Mouse (Mus musculus) limb, embryonic 13.5 days (tissue): ENCODE results near the gene Slc48a1. TPM values are rescaled to one million over a fixed set of nuclear protein-coding genes. Genes with fewer than 3 reads are reported as not detected.
A peak's percentile ranks its signal among the peaks of the same experiment; 100 is the strongest.

Source experiments
- ATAC-seq: fragments of 200-750 bp; cut with Nextera tagmentation; 2 replicates; pipeline ENCODE4 v1.8.0; 2017; ENCODE audit warnings: low read depth, moderate number of reproducible peaks, moderate TSS enrichment; ENCODE audit not compliant: low FRiP score
- H3K27ac ChIP-seq: fragments of 300-500 bp; sonication (generic); 2 replicates; pipeline ENCODE4 v1.5.1; 2015; ENCODE audit warnings: inconsistent platforms, mild to moderate bottlenecking, moderate library complexity
- H3K27me3 ChIP-seq: fragments of 300-500 bp; sonication (generic); 2 replicates; pipeline ENCODE4 v1.6.1; 2015; ENCODE audit warnings: mild to moderate bottlenecking, inconsistent platforms
- H3K36me3 ChIP-seq: fragments of 300-500 bp; sonication (generic); 2 replicates; pipeline ENCODE4 v1.6.1; 2015; ENCODE audit warnings: inconsistent platforms, mild to moderate bottlenecking, moderate library complexity
- H3K4me1 ChIP-seq: fragments of 300-500 bp; sonication (generic); 2 replicates; pipeline ENCODE4 v1.6.1; 2015; ENCODE audit warnings: inconsistent platforms
- H3K4me2 ChIP-seq: fragments of 300-500 bp; sonication (generic); replicated peaks from 2 replicates; pipeline ENCODE4 v1.6.1; 2015; ENCODE audit warnings: inconsistent platforms, mild to moderate bottlenecking, moderate library complexity
- H3K4me3 ChIP-seq: fragments of 300-500 bp; sonication (generic); 2 replicates; pipeline ENCODE4 v1.5.1; 2015; ENCODE audit warnings: moderate library complexity, mild to moderate bottlenecking, inconsistent platforms
- H3K9ac ChIP-seq: fragments of 300-500 bp; sonication (generic); 2 replicates; pipeline ENCODE4 v1.6.1; 2015; ENCODE audit warnings: mild to moderate bottlenecking, inconsistent platforms
- H3K9me3 ChIP-seq: fragments of 300-500 bp; sonication (generic); 2 replicates; pipeline ENCODE4 v1.6.1; 2016; ENCODE audit warnings: inconsistent platforms
- WGBS: fragments of 180-500 bp; shearing (Covaris S2); methylation state at CpG from one replicate; pipeline ENCODE4 v1.1.7; 2015; 5-methylcytosine and 5-hydroxymethylcytosine counted together
- polyA plus RNA-seq: library from polyadenylated mRNA; unstranded; fragments of >200 nt; fragmentation: Nextera tagmentation; extraction: Ambion mirVana; gene quantifications from 2 replicates; pipeline ENCODE4 v1.2.1, GENCODE M21; 2015

Gene Slc48a1
- polyA plus RNA-seq, 1 experiment from 2014 or later = 39.5 TPM

DNA sequence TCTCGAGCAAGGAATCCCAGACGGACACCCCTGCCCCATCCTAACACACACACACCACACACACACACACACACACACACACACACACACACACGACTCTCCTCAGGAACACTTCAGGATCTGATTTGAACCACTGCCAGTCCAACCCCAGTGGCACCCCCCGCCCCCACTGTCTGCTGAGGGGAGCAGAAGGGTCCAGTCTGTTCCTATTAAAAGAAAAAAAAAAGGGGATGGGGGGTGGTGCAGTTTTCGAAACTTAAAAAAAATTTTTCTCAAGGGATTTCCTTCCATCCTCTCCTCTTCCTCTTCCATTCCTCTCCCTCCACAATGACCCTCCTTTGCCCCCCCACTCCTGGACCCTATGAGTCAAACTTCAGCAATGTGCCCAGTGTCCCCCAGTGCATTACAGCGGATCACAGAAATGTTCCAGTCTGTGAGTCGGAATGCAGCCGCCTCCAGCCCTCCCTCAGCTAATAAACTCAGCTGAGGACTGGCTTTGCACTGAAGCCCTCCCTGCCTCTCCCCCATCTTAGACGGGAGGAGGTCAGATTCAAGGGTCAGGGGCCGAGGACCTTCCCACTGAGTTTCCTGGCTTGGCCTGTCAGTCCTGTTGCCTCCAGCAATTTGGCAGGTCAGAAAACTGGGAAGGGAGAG lies 53.8 kb downstream of the Slc48a1 start:
- H3K36me3 ChIP-seq = no peaks in the 10 kb centered on the region
- H3K27ac ChIP-seq = peak overlapping the region; percentile 97
- H3K4me2 ChIP-seq = peak overlapping the region; percentile 80
- H3K9ac ChIP-seq = peak overlapping the region; percentile 98
- 0 out of 2 replicates have a peak, but pooled peaks cover 4% of the 10 kb centered on the region for H3K27me3 ChIP-seq
- H3K4me3 ChIP-seq = peak overlapping the region; percentile 85
- no peak for ATAC-seq
- H3K4me1 ChIP-seq = peaks cover 48% of the 10 kb centered on the region
- 3% methylated on average over 10 of the region's 10 CpGs for WGBS
- H3K9me3 ChIP-seq = no peaks in the 10 kb centered on the region

DNA sequence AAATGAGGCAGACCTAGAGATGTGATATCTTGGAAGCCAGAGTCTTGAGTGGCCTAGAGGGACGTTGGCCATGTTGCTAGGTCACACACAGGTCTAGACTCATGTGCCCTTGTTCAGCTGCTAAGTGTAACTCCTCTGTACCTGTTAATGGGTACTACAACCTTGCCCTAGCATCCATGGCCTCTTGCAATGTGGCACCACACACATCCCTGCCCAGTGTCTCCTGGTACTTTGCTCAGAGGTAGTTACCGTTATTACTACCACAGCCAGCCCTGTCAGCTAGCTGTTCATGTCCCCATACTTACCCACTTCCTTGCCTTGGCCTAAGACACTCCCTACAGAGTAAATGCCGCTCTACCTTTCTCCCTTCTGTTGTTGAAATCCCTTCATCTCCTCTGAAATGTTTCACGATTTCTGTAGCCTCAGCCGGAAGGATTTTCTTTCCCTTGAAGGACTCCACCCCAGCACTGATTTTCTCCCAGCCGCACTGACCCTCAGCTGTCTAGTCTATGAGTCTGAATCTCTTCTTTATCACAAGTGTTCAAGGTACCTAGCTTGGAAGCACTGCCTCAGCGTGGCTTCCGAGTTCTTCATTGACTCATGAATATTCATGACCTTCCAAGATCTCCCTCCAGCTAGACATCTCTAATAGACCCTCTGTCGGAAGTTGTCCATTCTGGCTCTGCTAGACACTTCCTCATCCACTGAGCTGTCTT lies 54.6 kb downstream of the Slc48a1 start:
- ATAC-seq = no peak
- Histone ChIP-seq H3K27ac (peak overlapping the region; percentile 97; the same call in 1 of the 2 replicates), H3K9ac (0 out of 2 replicates have a peak overlapping the region, but pooled peaks have one; percentile 98), H3K4me3 (no peak overlapping the region), H3K9me3 (no peaks in the 10 kb centered on the region), H3K4me1 (peaks cover 50% of the 10 kb centered on the region), H3K4me2 (peak overlapping the region; percentile 80), H3K36me3 (no peaks in the 10 kb centered on the region), H3K27me3 (0 out of 2 replicates have a peak, but pooled peaks cover 4% of the 10 kb centered on the region)
- WGBS = 69% methylated on average over 9 of the region's 9 CpGs

DNA sequence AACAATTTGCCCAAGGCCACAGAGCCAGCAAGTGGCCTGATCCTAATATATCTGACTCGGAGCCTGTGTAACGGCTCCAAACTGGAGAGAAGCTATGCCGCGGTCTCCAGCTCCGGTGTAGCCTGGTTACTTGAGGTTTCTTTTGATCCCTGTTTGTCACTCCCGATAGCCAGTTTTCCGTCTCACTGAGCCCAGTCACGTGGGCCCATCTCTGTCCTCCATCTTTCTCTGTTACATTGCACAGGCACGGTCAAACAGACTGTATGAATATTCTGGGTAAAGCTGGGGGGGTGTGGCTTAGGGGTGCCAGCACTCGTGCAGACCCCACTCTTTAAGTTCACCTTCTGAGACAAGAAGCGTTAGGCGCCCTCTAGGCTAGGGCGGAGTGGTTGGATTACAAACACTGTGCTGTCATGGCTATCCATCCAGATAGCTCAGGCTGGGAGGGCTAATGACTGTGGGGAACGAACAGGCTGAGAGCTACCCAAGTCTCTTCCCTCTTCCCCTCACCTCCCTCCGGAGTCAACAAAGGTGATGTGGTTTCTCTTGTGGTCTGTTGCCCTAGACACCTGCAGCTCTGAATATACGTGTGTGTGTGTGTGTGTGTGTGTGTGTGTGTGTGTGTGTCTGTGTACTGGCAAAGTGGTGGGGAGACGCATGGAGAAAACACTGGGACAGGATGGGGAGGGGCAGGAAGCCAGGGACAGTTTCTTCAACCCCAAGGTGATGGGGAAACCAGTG lies 58.0 kb downstream of the Slc48a1 start:
- Histone ChIP-seq H3K27me3 (0 out of 2 replicates have a peak, but pooled peaks cover 4% of the 10 kb centered on the region), H3K27ac (no peak overlapping the region), H3K4me1 (peaks cover 46% of the 10 kb centered on the region), H3K36me3 (no peaks in the 10 kb centered on the region), H3K9me3 (no peaks in the 10 kb centered on the region), H3K4me2 (no peak overlapping the region), H3K4me3 (no peak overlapping the region), H3K9ac (no peak overlapping the region)
- no peak for ATAC-seq
- WGBS = 39% methylated on average over 17 of the region's 17 CpGs

DNA sequence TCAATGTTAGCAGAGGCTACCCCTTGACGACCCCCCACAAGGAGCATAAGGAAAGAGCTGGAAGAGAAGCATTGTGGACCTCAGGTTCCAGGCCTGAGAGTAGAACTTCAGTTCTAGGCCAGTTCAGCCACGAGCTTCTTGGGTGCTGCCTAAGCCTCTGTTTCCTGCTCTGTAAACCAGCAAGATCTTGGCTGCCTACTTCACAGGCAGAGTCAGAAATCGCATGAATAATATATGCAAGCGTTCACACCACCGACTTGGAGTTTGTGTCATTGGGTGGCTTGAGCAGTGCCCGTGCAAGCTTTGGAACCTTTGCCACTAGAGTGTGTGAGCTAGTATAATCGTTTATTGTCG lies 58.6 kb downstream of the Slc48a1 start:
- ATAC-seq = no peak
- Histone ChIP-seq H3K27ac (no peak overlapping the region), H3K4me3 (no peak overlapping the region), H3K4me2 (no peak overlapping the region), H3K9me3 (no peaks in the 10 kb centered on the region), H3K36me3 (no peaks in the 10 kb centered on the region), H3K9ac (no peak overlapping the region), H3K27me3 (0 out of 2 replicates have a peak, but pooled peaks cover 4% of the 10 kb centered on the region), H3K4me1 (peaks cover 46% of the 10 kb centered on the region)
- WGBS = 60% methylated on average over 8 of the region's 8 CpGs

DNA sequence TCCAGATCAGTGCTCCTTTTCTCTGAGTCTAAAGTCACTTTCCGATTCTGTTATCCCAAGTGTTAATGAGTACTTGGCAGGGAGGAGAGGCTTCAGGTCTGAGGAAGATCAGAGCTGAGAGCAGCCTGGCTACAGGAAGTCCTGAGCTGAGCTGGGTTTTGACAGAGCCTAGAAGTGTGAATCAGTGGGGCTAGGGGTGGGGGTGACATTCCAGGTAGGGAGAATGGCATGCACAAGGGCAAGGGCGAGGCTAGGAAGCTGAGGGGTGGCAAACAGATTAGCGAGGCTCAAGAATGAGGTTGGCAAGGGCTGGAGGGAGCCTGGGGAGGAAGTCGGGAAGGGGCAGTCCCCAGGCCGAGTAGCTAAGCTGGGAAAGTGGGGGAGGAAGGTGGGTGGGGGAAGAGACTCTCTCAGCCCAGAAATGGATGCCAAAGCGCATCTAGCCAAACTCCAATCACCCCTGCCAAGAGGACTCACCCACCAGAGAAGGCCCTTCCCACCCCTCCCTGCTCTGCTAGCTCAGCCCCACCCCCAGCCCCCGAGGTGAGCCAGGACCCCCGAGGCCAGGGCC lies 59.3 kb downstream of the Slc48a1 start:
- Histone ChIP-seq H3K27ac (peak overlapping the region; percentile 39; the same call in 1 of the 2 replicates), H3K9ac (peak overlapping the region; percentile 39; the same call in 1 of the 2 replicates)

DNA sequence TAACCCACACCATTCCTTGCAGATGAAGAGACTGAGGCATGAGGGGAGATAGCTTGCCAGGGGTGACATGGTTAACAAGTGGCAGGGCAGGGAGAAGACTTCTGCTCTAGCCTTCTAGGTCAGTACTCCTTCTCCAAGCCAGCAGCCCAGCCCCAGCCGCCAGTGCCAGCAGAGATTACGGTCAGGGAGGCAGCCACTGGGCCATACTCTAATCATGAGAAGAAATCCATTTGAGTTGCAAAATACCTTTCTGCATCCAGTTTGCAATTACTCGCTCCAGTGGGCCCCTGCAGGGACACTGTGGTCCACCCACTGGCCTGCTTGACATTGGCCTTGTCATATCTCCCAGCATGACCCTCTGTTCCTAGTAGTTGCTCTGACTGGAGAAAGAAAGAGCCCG lies 60.1 kb downstream of the Slc48a1 start:
- no peaks in the 10 kb centered on the region for H3K36me3 ChIP-seq
- H3K4me2 ChIP-seq = no peak overlapping the region
- no peak overlapping the region for H3K9ac ChIP-seq
- H3K9me3 ChIP-seq = no peaks in the 10 kb centered on the region
- no peak for ATAC-seq
- H3K27me3 ChIP-seq = 0 out of 2 replicates have a peak, but pooled peaks cover 4% of the 10 kb centered on the region
- no peak overlapping the region for H3K4me3 ChIP-seq
- peaks cover 34% of the 10 kb centered on the region for H3K4me1 ChIP-seq
- no peak overlapping the region for H3K27ac ChIP-seq
- 80% methylated on average over 4 of the region's 4 CpGs for WGBS

More for the DNA sequence above, 59.3 kb downstream of the Slc48a1 start:
- H3K9me3 ChIP-seq = no peaks in the 10 kb centered on the region
- peaks cover 40% of the 10 kb centered on the region for H3K4me1 ChIP-seq
- H3K27me3 ChIP-seq = 0 out of 2 replicates have a peak, but pooled peaks cover 4% of the 10 kb centered on the region
- 10% methylated on average over 8 of the region's 8 CpGs for WGBS
- H3K36me3 ChIP-seq = no peaks in the 10 kb centered on the region
- 0 out of 2 replicates have a peak overlapping the region, but pooled peaks have one; percentile 9 for H3K4me2 ChIP-seq
- ATAC-seq = no peak
- no peak overlapping the region for H3K4me3 ChIP-seq

DNA sequence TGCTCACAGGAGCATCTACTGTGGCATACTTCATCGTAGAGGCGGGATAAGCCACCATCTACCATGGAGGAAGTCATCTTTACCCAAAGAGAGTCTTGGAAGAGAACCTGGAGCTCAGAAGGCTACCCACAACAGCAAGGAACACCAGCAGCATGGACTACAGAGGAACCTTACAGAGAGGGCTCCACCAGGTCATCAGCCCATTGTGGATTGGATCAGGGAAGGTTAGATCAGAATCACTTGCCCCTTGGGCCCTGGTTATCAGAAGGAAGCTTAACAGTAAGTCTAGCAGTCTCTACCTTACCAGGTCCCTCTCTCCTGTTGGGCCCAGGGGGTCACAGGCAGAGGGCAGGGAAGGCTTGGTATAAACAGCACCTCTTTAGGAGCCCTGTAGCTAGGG lies 60.7 kb downstream of the Slc48a1 start:
- no peaks in the 10 kb centered on the region for H3K27me3 ChIP-seq
- ATAC-seq = no peak
- H3K36me3 ChIP-seq = no peaks in the 10 kb centered on the region
- no peaks in the 10 kb centered on the region for H3K9me3 ChIP-seq
- H3K4me3 ChIP-seq = no peak overlapping the region
- H3K9ac ChIP-seq = no peak overlapping the region
- H3K4me1 ChIP-seq = peaks cover 34% of the 10 kb centered on the region
- H3K27ac ChIP-seq = 0 out of 2 replicates have a peak overlapping the region, but pooled peaks have one; percentile 52
- no peak overlapping the region for H3K4me2 ChIP-seq
- 90% methylated on average over 2 of the region's 2 CpGs for WGBS

DNA sequence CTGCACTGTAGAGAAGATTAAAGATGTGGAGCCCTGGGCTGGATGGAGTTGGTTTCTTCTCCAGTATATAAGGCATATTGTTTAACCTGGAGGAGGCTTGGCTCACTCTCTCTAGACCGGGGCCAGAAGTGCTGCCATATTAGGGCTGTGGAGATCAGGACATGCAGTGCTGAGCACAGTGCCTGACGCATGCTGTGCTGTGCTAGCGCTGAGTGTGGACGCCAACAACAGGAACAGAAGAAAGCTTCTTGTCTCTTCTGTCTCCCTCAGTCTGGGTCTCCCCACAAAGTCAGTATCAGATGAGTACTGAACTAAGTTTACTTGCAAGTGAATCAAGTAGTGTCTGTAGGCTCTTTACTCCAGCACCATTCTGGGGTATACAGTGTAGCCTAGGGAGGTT lies 61.2 kb downstream of the Slc48a1 start:
- Histone ChIP-seq H3K9me3 (no peaks in the 10 kb centered on the region), H3K27ac (peak overlapping the region; percentile 52), H3K9ac (no peak overlapping the region), H3K4me2 (no peak overlapping the region), H3K36me3 (no peaks in the 10 kb centered on the region), H3K4me1 (peaks cover 34% of the 10 kb centered on the region), H3K27me3 (no peaks in the 10 kb centered on the region), H3K4me3 (no peak overlapping the region)
- 77% methylated on average over 4 of the region's 4 CpGs for WGBS
- 0 out of 2 replicates have a peak, but pooled peaks have one; percentile 14 for ATAC-seq

DNA sequence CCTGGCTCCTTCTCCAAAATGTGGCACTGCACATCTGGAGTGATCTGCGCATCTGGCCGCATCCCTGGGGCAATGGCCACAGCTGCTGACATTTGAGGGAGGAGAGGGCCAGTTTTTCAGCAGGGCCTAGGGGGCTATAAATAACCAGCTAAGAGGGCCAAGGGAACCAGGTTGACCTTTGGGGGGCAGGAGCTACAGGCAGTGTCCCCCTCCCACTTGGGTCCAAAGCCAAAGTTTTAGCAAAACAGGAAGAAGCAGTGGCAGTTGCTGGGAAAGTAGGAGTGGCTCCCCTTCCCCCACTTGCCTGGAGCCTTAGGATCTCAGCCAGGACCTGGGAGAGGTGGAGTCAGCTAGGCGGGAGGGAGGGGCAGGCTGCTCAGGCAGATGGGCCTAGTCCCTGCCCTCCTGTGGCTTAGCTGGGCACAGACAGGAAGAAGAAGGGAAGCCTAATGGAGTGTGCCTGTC lies 61.7 kb downstream of the Slc48a1 start:
- WGBS = 11% methylated on average over 3 of the region's 3 CpGs
- Histone ChIP-seq H3K27ac (peak overlapping the region; percentile 52), H3K4me1 (peaks cover 34% of the 10 kb centered on the region), H3K9ac (no peak overlapping the region), H3K27me3 (no peaks in the 10 kb centered on the region), H3K4me2 (no peak overlapping the region), H3K4me3 (no peak overlapping the region), H3K9me3 (no peaks in the 10 kb centered on the region), H3K36me3 (no peaks in the 10 kb centered on the region)
- ATAC-seq = peak; percentile 73

DNA sequence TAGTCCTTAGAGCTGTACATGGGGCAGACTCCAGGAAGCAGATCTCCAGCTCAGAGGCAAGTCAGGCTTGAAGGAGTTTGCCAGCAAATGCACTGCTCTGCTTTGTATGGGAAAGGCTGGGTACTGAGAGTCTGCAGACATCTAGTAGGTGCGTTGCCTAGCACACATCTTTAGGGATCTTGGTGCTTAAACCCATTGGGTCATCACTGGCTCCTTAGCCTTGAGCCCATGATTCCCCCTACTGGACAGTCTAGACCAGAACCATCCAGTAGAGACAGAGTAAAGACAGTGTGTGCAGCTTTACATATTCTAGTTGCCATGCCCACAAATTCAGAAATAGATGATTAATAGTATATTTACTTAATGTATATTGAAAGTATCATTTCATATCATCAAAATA lies 62.5 kb downstream of the Slc48a1 start:
- WGBS = 93% methylated on average over 1 of the region's 1 CpGs
- Histone ChIP-seq H3K4me2 (no peak overlapping the region), H3K27ac (no peak overlapping the region), H3K27me3 (no peaks in the 10 kb centered on the region), H3K9ac (no peak overlapping the region), H3K36me3 (no peaks in the 10 kb centered on the region), H3K9me3 (no peaks in the 10 kb centered on the region), H3K4me1 (peaks cover 34% of the 10 kb centered on the region), H3K4me3 (no peak overlapping the region)
- ATAC-seq = no peak

DNA sequence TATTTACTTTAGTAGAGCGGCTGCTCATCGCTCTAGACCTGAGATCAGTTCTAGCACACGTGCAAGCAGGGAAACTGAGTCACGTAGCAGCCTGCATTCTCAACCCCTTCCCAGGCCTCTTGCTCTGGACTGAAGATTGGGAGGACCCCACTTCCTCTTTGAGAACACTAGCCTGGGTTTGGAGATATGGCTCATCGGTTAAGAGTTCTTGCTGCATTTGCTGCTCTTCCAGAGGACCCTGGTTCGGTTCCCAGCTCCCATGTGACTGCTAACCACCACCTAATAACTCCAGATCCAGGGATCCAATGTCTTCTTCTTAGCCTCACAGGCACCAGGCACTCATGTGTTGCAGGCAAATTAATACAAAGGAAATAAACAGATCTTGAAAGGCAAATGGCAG lies 63.1 kb downstream of the Slc48a1 start:
- ATAC-seq = no peak
- Histone ChIP-seq H3K4me2 (no peak overlapping the region), H3K36me3 (no peaks in the 10 kb centered on the region), H3K27me3 (no peaks in the 10 kb centered on the region), H3K9me3 (no peaks in the 10 kb centered on the region), H3K4me3 (no peak overlapping the region), H3K9ac (no peak overlapping the region), H3K27ac (no peak overlapping the region), H3K4me1 (peaks cover 34% of the 10 kb centered on the region)
- 96% methylated on average over 6 of the region's 6 CpGs for WGBS
